Mouse (Mus musculus): ENCODE measurements around the gene 1700020L24Rik.
A peak's percentile ranks its signal among the peaks of the same experiment; 100 is the strongest.

The 1700020L24Rik gene

GRCm38 (mm10) chr11:83441235-83441634, 3.8 kb downstream of the 1700020L24Rik start:
- no peak for DNase-seq

- DNase-seq = peak; percentile 62
These were observed 5.3 kb downstream of the 1700020L24Rik start for GRCm38 (mm10) chr11:83442596-83443267.

- DNase-seq = peak; percentile 31
These were observed 6.3 kb downstream of the 1700020L24Rik start for GRCm38 (mm10) chr11:83443824-83444223.

- no peak for DNase-seq
These were observed 7.5 kb downstream of the 1700020L24Rik start for GRCm38 (mm10) chr11:83445001-83445400.

- no peak for DNase-seq
These were observed 10.1 kb downstream of the 1700020L24Rik start for GRCm38 (mm10) chr11:83447612-83448011.

GRCm38 (mm10) chr11:83448021-83448926, 10.8 kb downstream of the 1700020L24Rik start:
- DNase-seq = no peak

- DNase-seq = no peak
These were observed 11.4 kb downstream of the 1700020L24Rik start for GRCm38 (mm10) chr11:83448927-83449236.

- DNase-seq = no peak
These were observed 11.8 kb downstream of the 1700020L24Rik start for GRCm38 (mm10) chr11:83449298-83449697.

- DNase-seq = no peak
These were observed 13.1 kb downstream of the 1700020L24Rik start for GRCm38 (mm10) chr11:83450550-83450949.

GRCm38 (mm10) chr11:83451281-83451680, 13.8 kb downstream of the 1700020L24Rik start:
- DNase-seq = no peak

- peak; percentile 56 for DNase-seq
These were observed 17.1 kb downstream of the 1700020L24Rik start for GRCm38 (mm10) chr11:83454548-83454947.

- DNase-seq = no peak
These were observed 18.1 kb downstream of the 1700020L24Rik start for GRCm38 (mm10) chr11:83455608-83456007.

- DNase-seq = no peak
These were observed 19.8 kb downstream of the 1700020L24Rik start for GRCm38 (mm10) chr11:83457257-83457656.

- DNase-seq = no peak
These were observed 20.6 kb downstream of the 1700020L24Rik start for GRCm38 (mm10) chr11:83457912-83458601.

GRCm38 (mm10) chr11:83461462-83462027, 24.1 kb downstream of the 1700020L24Rik start:
- no peak for DNase-seq

GRCm38 (mm10) chr11:83462711-83463244, 25.3 kb downstream of the 1700020L24Rik start, which contains the start of gene Mmp28:
Gene Mmp28, minus strand, starts transcription at chr11:83463071.
- DNase-seq = peak; percentile 32

- no peak for DNase-seq
These were observed 28.5 kb downstream of the 1700020L24Rik start for GRCm38 (mm10) chr11:83465976-83466375.

- no peak for DNase-seq
These were observed 29.7 kb downstream of the 1700020L24Rik start for GRCm38 (mm10) chr11:83467120-83467652.

- DNase-seq = no peak
These were observed 31.3 kb downstream of the 1700020L24Rik start for GRCm38 (mm10) chr11:83468765-83469164.

GRCm38 (mm10) chr11:83471766-83472165, 34.3 kb downstream of the 1700020L24Rik start:
- DNase-seq = no peak

GRCm38 (mm10) chr11:83472324-83473234, 35.1 kb downstream of the 1700020L24Rik start, which contains the start of gene Taf15:
Gene Taf15, plus strand, starts transcription at chr11:83473086.
- DNase-seq = peak; percentile 98
